ENCODE assay signal across 17 mouse cellular contexts in the genomic region with DNA sequence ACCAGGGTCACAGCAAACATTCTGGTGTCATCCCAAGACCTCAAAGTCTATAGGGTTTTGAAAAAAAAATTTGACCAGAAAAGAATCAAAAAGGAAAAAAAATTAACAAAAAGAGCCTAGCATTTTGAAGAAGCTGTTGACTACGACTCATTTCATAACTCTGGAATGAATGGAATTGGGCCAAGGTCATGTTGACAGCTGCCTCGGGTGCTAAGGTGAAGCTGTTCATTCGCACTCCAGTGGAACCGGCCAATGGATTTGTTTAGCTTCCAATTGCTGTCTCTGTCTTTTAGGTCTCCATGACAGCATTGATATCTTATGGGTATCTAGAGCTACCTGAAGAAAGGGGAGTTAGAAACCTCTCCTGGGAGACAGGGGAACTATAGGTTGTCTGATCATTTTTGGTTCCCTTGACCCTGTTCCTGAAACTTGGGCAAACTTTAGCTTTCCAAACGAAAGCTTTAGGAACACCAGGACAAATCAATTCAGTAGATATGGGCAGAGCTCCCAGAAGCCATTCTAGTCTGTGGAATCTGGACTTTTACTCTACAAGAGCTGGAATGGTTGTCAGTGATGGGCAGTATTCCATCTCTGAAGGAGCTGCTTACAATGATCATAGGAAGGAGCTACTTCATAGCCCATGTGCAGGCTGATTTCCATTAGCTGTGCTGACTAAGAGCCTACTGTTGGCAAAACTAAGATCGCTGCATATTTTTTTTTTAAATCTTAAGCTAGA.
A peak's percentile ranks its signal among the peaks of the same experiment; 100 is the strongest.
DNase-seq lines count a peak whose midpoint lies in the region; ATAC-seq and TF ChIP-seq lines count a peak whose summit lies in the region.
"Had no signal": no experiment of that assay in that cellular context is flagged by ENCODE, and none has a peak within 500 bp of the region (broad histone marks: within the 10 kb centered on the region; RNA-seq: fewer than 3 reads in every experiment).

No protein-coding gene starts in this region.

- 33% methylated on average over 6 of the region's 6 CpGs for WGBS in kidney, adult 2 months
- WGBS in kidney, embryonic 14.5 days = 85% methylated on average over 6 of the region's 6 CpGs
- WGBS in lung, postnatal 0 days = 40% methylated on average over 6 of the region's 6 CpGs

- peaks cover 12% of the 10 kb centered on the region; the same call in 1 of the 2 replicates for H3K4me1 ChIP-seq in kidney, adult 2 months (ENCODE audit: control insufficient read depth, insufficient read depth, low read length)
- peaks cover 8% of the 10 kb centered on the region; the same call in 1 of the 2 replicates for H3K4me1 ChIP-seq in kidney, embryonic 14.5 days (ENCODE audit: control insufficient read depth, insufficient read depth, low read length)
- H3K4me1 ChIP-seq in lung, postnatal 0 days (ENCODE audit: insufficient read depth, low read depth, low read length) = no peaks in the 10 kb centered on the region
- H3K4me1 ChIP-seq: liver, embryonic 12.5 days had no signal

- peak overlapping the region; percentile 68 for H3K27ac ChIP-seq in kidney, adult 2 months (ENCODE audit: insufficient read depth, low read depth, low read length)
- H3K27ac ChIP-seq in kidney, embryonic 14.5 days (ENCODE audit: low read depth, low read length) = no peak overlapping the region
- H3K27ac ChIP-seq in lung, postnatal 0 days (ENCODE audit: low read length) = no peak overlapping the region
- H3K27ac ChIP-seq: heart, embryonic 13.5 days; hindbrain, postnatal 0 days; liver, embryonic 12.5 days had no signal

- no peak for TF ChIP-seq POLR2A in kidney, adult 2 months (IDR thresholded peaks at IDR 0.05; ENCODE audit: low read depth, low read length)

- peak; percentile 28 for DNase-seq in adrenal gland, postnatal 10 days
- DNase-seq in adrenal gland, postnatal 4 days (ENCODE audit: low spot score in 2 of 2) = no peak
- peak; percentile 80 for DNase-seq in kidney, adult 2 months
- peak; percentile 76 for DNase-seq in NIH3T3 (ENCODE audit: low read depth)
- DNase-seq in lung, postnatal 0 days (ENCODE audit: low spot score) = peak; percentile 36
- no peak for DNase-seq in layer of hippocampus, postnatal 10 days (ENCODE audit: low spot score in 2 of 2)
- no peak for DNase-seq in testis, postnatal 10 days (ENCODE audit: low spot score)
- DNase-seq: adrenal gland, postnatal 25 days; cerebellum, adult 9-10 months; gastrocnemius, postnatal 10 days; midbrain, embryonic 14.5 days; right cerebral cortex, postnatal 4 days had no signal

- TF ChIP-seq EP300 in lung, postnatal 0 days (IDR thresholded peaks at IDR 0.05) = no peak

- no peak overlapping the region for H3K9ac ChIP-seq in kidney, embryonic 14.5 days (ENCODE audit: low read depth, low read length)
- no peak overlapping the region for H3K9ac ChIP-seq in lung, postnatal 0 days (replicated peaks; ENCODE audit: low read depth)
- H3K9ac ChIP-seq: heart, embryonic 13.5 days; liver, embryonic 12.5 days had no signal

- no peak for ATAC-seq in kidney, embryonic 14.5 days (ENCODE audit: low FRiP score, low TSS enrichment)
- ATAC-seq in lung, postnatal 0 days = no peak
- ATAC-seq: hindbrain, postnatal 0 days; liver, embryonic 12.5 days had no signal

- H3K36me3 ChIP-seq in kidney, adult 2 months (ENCODE audit: control insufficient read depth, insufficient read depth, low read length) = no peaks in the 10 kb centered on the region
- H3K36me3 ChIP-seq in kidney, embryonic 14.5 days (ENCODE audit: control insufficient read depth, insufficient read depth, low read length) = no peaks in the 10 kb centered on the region
- no peaks in the 10 kb centered on the region for H3K36me3 ChIP-seq in lung, postnatal 0 days (ENCODE audit: insufficient read depth, low read length)
- H3K36me3 ChIP-seq: heart, embryonic 13.5 days; liver, embryonic 12.5 days had no signal

- TF ChIP-seq CTCF in kidney, adult 2 months (conservative IDR thresholded peaks at IDR 0.05; ENCODE audit: insufficient read depth, insufficient read length, low read depth, low read length) = no peak
- TF ChIP-seq CTCF in lung, postnatal 0 days (IDR thresholded peaks at IDR 0.05) = no peak

- H3K4me2 ChIP-seq in kidney, embryonic 14.5 days (replicated peaks; ENCODE audit: low read depth, low read length) = no peak overlapping the region
- H3K4me2 ChIP-seq in lung, postnatal 0 days (replicated peaks; ENCODE audit: low read depth, low read length) = no peak overlapping the region
- H3K4me2 ChIP-seq: heart, embryonic 13.5 days; liver, embryonic 12.5 days had no signal

- no peaks in the 10 kb centered on the region for H3K27me3 ChIP-seq in kidney, adult 2 months (replicated peaks; ENCODE audit: control insufficient read depth, insufficient read depth, low read length)
- H3K27me3 ChIP-seq in kidney, embryonic 14.5 days (ENCODE audit: control insufficient read depth, insufficient read depth, low read length) = no peaks in the 10 kb centered on the region
- no peaks in the 10 kb centered on the region for H3K27me3 ChIP-seq in lung, postnatal 0 days (replicated peaks; ENCODE audit: insufficient read depth, low read length)
- H3K27me3 ChIP-seq: heart, embryonic 13.5 days; liver, embryonic 12.5 days had no signal

- no peak overlapping the region for H3K4me3 ChIP-seq in kidney, adult 2 months (ENCODE audit: insufficient read depth, low read depth, low read length)
- H3K4me3 ChIP-seq in kidney, embryonic 14.5 days (ENCODE audit: low read length) = no peak overlapping the region
- no peak overlapping the region for H3K4me3 ChIP-seq in lung, postnatal 0 days (ENCODE audit: low read depth, low read length)
- H3K4me3 ChIP-seq: heart, embryonic 13.5 days; liver, embryonic 12.5 days; myocyte had no signal

- H3K9me3 ChIP-seq in kidney, embryonic 14.5 days (ENCODE audit: control insufficient read depth, low read length) = no peaks in the 10 kb centered on the region
- H3K9me3 ChIP-seq in lung, postnatal 0 days (ENCODE audit: low read length) = no peaks in the 10 kb centered on the region
- H3K9me3 ChIP-seq: heart, embryonic 13.5 days; liver, embryonic 12.5 days had no signal

Comparison
In these comparisons a context has a peak if more than half of its experiments do, and no peak if none do; other contexts are left out.
1. DNase-seq: peak in adrenal gland, postnatal 10 days (single experiment), kidney, adult 2 months (single experiment), NIH3T3 (single experiment) and lung, postnatal 0 days (single experiment); none in adrenal gland, postnatal 4 days (0 of 2), layer of hippocampus, postnatal 10 days (0 of 2) and testis, postnatal 10 days (single experiment).